Mouse (Mus musculus) left cerebral cortex, adult 18-20 months (tissue): Measurements from ENCODE around the gene 0610030E20Rik. TPM values are rescaled to one million over a fixed set of nuclear protein-coding genes. Genes with fewer than 3 reads are reported as not detected.

Experiments
- DNase-seq, 2 experiments: peaks; one replicate each; pipeline ENCODE4 v3.0.0; 2021 to 2022; ENCODE audit warnings: low spot score in 2 of 2, mixed read lengths in 1 of 2
- total RNA-seq, 2 experiments: library from RNA; stranded (reverse); gene quantifications; 2 replicates each; pipeline ENCODE4 v1.2.3; 2021

The 0610030E20Rik gene
- total RNA-seq, 2 experiments from 2014 or later: 17.1 to 17.7 TPM

DNA sequence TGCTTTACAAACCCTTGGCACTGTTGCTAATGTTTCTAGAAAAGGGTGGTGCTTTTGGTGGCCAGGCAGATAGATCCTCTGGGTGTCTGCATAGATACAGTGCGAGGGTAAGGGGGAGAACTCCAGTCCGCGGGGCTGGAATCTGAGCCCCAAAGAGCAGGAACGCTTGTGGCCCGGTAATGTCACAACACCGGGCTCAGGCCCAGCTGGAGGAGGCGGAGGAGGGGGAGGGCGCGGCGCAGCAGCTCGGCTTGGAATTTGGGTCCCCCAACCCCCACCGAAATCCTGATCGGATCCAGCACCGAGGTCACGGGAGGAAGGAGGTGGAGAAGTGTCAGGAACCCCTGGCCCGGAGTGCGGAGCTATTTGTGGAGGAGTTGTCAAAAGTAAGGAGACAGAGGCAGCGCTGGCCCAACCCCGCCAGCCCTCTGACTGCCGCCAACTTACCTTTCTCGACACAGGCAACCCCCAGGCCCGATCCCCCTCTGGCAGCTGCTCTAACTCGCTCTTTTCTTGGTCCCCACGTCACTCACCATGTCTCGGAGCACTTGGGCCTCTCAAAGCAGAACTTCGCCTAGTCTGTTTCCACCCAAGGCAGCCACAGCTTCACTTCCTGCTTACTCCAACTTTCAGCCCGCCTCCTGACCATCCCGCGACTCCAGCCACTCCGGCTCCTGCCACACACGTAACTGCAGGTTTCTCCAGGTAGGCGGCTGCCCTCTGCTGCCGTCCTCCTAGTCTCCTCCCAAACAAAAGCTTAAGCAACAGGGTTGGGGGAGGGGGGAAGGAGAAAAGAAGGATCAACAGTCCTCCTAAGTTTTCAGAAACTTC is 43.0 kb downstream of the 0610030E20Rik start, which contains the start of gene Vamp8:
Vamp8 (minus strand) TSS at position 763 of the 831 bp plus-strand sequence.
- DNase-seq: peak; percentile 17 to 35

DNA sequence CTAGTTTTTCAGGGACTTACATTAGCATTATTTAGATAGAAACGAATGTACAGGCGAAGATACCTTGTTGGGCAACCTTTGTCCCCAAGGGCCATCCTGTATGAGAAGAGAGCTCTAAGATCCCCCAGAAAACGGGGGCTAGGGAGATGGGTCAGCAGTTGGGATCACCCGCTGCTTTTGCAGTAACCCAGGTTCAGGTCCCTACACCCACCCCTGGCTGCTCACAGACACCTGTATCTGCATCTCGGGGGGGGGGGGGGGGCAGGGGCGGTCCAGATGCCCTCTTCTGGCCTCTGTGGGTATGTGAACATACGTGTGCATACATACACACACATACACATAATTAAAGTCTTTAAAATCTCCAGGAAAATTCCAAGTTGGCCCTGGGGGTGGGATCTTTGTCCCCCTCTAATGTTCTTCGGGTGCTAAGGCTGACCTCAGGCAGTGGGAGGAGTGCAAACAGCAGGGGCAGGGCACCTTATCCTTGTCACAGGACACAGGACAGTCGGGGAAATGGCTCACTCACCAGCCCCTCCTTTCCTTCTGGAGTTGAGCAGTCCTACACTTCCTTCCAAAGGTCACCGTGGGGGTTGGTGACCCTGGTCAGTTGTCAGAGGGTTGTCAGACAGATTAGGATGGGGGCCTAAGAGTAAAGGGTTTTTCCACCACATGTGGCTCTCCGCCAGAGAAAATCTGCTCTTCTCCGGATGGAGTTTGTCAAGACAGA is 43.8 kb downstream of the 0610030E20Rik start:
- DNase-seq: no peak

DNA sequence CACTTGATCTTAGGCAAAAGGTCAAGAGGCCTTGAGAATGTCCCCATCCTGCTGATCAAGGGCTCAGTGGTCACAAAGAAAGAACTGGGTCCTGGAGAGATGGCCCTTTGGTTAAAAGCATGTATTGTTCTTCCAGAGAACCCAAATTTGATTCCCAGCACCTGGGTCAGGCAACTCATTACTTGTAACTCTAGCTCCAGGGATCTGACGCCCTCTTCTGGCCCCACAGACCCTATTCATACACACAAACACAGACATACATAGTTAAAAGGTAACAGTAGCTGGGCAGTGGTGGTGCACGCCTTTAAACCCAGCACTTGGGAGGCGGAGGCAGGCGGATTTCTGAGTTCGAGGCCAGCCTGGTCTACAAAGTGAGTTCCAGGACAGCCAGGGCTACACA is 45.2 kb downstream of the 0610030E20Rik start:
- no peak for DNase-seq

DNA sequence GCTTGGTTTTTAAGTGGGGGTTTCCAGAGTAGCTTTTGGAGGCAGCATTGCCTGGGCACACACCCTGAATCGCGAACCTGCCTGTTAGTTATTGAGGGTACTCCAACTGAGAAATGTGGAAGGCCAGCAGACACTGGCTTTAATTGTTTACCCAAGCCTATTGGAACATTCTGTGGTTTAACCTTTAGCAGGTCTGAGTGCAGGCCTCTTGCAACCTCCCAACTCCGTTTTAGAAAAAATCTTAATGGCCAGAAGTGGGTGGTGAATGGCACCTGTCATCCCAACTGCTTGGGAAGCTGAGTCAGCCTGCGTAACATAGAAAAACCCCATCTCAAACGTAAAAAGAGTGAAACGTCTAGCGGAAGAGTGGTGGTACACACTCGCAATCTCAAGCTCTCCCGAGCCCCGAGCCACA is 49.7 kb downstream of the 0610030E20Rik start:
- no peak for DNase-seq

DNA sequence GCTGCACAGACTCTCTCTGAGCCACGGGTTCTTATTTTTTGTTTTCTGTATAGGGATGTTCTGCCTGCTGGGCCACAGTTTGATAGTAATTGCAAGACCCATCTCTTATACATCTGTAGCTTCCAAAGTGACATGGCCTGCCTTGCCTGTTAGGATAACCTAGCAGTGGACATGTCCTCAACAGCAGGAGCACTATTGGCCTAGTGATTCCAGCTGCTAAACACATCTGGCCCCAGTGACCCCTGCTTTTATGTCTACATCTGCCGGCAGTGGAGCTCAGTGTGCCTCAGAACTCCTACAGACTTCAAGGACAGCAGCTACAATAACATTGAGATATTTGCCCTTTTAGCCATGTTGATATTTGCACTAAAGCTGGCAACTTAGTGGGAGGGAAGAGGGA is 52.9 kb downstream of the 0610030E20Rik start:
- no peak for DNase-seq

DNA sequence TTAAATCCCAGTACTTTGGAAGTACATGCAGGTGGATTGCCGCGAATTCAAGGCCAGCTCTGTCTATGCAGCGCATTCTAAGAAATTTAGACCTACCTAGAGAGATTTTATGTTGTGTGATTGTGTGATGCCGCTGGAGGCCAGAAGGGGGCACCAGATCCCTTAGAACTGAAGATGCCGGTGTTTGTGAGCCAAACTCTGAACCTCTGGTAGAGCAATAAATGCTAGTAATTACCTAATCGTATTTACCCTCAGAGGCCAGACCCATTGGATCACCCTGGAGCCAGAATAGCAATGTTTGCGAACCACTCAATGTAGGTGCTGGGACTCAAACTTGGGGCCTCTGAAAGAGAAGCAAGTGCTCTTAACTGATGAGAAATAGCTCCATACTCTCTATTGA is 54.8 kb downstream of the 0610030E20Rik start:
- peak; percentile 64 for DNase-seq

Other genes starting within 250 kb of the 0610030E20Rik start
- 100 to 1,000 TPM; 166 to 175 TPM for gene St3gal5, start 249.7 kb upstream of the 0610030E20Rik start, total RNA-seq
- 1 to 10 TPM; 1.6 to 2.3 TPM for gene Atoh8, start 111.7 kb upstream of the 0610030E20Rik start, total RNA-seq
- gene Sftpb, start 42.7 kb upstream of the 0610030E20Rik start, total RNA-seq: not detected
- 10 to 100 TPM; 32.6 to 33.6 TPM for gene Usp39, start 2.1 kb upstream of the 0610030E20Rik start, total RNA-seq
- 10 to 100 TPM in 1 of 2 experiments, 1 to 10 TPM in 1; 6.8 to 11.0 TPM for gene Tmem150a, start 8.1 kb downstream of the 0610030E20Rik start, total RNA-seq
- 10 to 100 TPM; 78.9 to 81.5 TPM for gene Rnf181, start 19.6 kb downstream of the 0610030E20Rik start, total RNA-seq
- gene Vamp5, start 33.2 kb downstream of the 0610030E20Rik start, total RNA-seq: 1 to 10 TPM; 6.1 to 7.0 TPM
- 10 to 100 TPM; 12.6 to 14.0 TPM for gene Vamp8, start 43.4 kb downstream of the 0610030E20Rik start, total RNA-seq
- gene Ggcx, start 67.0 kb downstream of the 0610030E20Rik start, total RNA-seq: 10 to 100 TPM; 21.7 to 24.4 TPM
- gene Mat2a, start 92.2 kb downstream of the 0610030E20Rik start, total RNA-seq: 100 to 1,000 TPM; 172 to 199 TPM
- gene Sh2d6, start 174.4 kb downstream of the 0610030E20Rik start, total RNA-seq: under 1 TPM; 0.56 to 0.61 TPM
- 1 to 10 TPM; 1.8 to 4.2 TPM for gene Capg, start 197.1 kb downstream of the 0610030E20Rik start, total RNA-seq